Mouse (Mus musculus) kidney, adult 10 weeks (tissue): ENCODE measurements around the gene Lnpep. TPM values are rescaled to one million over a fixed set of nuclear protein-coding genes. Genes with fewer than 3 reads are reported as not detected.

Experiments used
- polyA plus RNA-seq: library from polyadenylated mRNA; stranded (reverse); fragments of 350-450 nt; fragmentation: Illumina TruSeq; extraction: RNeasy Lipid Tissue Mini Kit (QIAGEN cat#74804); gene quantifications from one replicate; pipeline ENCODE4 v1.2.3, GENCODE M21; 2014; ENCODE audit warnings: low read depth, low replicate concordance

Lnpep gene
- 89.6 TPM for polyA plus RNA-seq

DNA sequence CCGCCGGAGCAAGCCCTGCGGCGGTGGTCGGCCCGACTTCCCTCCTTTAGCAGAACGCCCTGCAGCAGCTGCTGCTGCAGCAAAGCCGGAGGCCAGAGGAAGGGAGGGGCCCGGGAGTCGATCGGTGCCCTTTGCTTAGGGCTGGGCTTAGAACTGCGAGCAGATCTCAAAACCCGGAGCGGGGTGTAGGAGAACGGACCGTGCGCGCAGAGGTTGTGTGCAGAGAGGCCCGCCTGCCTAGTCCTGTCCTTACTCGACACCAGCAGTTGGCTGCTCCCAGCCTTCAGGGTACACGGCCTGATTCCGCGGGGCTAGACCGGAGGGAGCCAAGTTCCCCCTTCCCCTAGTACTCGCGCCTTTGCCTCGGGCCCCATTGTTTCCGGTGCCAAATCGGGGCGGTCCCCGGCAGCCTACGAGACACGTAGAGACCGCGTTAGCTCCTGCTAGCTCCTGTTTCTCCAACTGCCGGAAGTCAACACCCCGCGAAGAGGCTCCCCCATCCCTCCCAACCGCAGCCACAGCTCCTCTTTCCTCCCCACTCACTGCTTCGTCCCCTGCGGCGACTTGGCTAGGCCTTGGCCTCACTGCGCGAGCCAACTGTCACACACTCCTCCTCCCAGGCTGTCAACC lies at the start of gene Lnpep:
Gene Lnpep, minus strand, starts transcription at position 94 of the 630 bp plus-strand sequence.

Other genes with a start within 250 kb of the Lnpep start
- gene Lix1, start 222.4 kb downstream of the Lnpep start, polyA plus RNA-seq = 7.9 TPM
- not detected for gene Vmn2r90, start 78.7 kb upstream of the Lnpep start, polyA plus RNA-seq
- gene Spaca6, start 202.1 kb upstream of the Lnpep start, polyA plus RNA-seq = 23.9 TPM
- not detected for gene Has1, start 230.2 kb upstream of the Lnpep start, polyA plus RNA-seq